Mouse (Mus musculus) cortical plate, adult 2 months (tissue): Measurements from ENCODE around the gene Qprt.

Experiments used
- CTCF ChIP-seq: fragments of 200-500 bp; IDR thresholded peaks from 2 replicates; pipeline ENCODE4 v1.5.1; 2011; ENCODE audit warnings: mild to moderate bottlenecking, control low read depth, low read length; ENCODE audit not compliant: insufficient read depth; ENCODE audit errors: extremely low read depth
- POLR2A ChIP-seq: fragments of 200-500 bp; IDR thresholded peaks from 2 replicates; pipeline ENCODE4 v1.6.1; 2011; ENCODE audit warnings: mild to moderate bottlenecking, low read length, control low read depth; ENCODE audit not compliant: insufficient read depth; ENCODE audit errors: extremely low read depth

GRCm38 (mm10) chr7:127113614-127114259, 8.3 kb downstream of the Qprt start:
- TF ChIP-seq POLR2A (no peak), CTCF (no peak)
